Mouse (Mus musculus): ENCODE data around the gene Tac4. TPM values are rescaled to one million over a fixed set of nuclear protein-coding genes. Genes with fewer than 3 reads are reported as not detected.

Tac4 gene
- polyA plus RNA-seq, 1 experiment from 2014 or later = 0.12 TPM

GRCm38 (mm10) chr11:95301772-95302171 is 40.4 kb downstream of the Tac4 start:
- Histone ChIP-seq H3K36me3 (peaks cover 73% of the 10 kb centered on the region), H3K4me1 (no peaks in the 10 kb centered on the region)
- WGBS = 89% methylated on average over 3 of the region's 3 CpGs

GRCm38 (mm10) chr11:95305600-95305999 is 44.3 kb downstream of the Tac4 start:
- H3K4me3 ChIP-seq = no peak overlapping the region
- H3K27me3 ChIP-seq = no peaks in the 10 kb centered on the region
- peaks cover 14% of the 10 kb centered on the region for H3K4me1 ChIP-seq
- H3K27ac ChIP-seq = no peak overlapping the region
- H3K9me3 ChIP-seq = no peaks in the 10 kb centered on the region
- H3K9ac ChIP-seq = no peak overlapping the region
- ATAC-seq (ENCODE audit: insufficient number of reproducible peaks, low FRiP score, low TSS enrichment, low read depth) = no peak
- peaks cover 45% of the 10 kb centered on the region for H3K36me3 ChIP-seq
- H3K4me2 ChIP-seq = no peak overlapping the region
- 88% methylated on average over 7 of the region's 7 CpGs for WGBS

More at GRCm38 (mm10) chr11:95301772-95302171, 40.4 kb downstream of the Tac4 start:
- Histone ChIP-seq H3K27me3 (no peaks in the 10 kb centered on the region), H3K9ac (no peak overlapping the region), H3K27ac (no peak overlapping the region), H3K9me3 (no peaks in the 10 kb centered on the region), H3K4me2 (no peak overlapping the region), H3K4me3 (no peak overlapping the region)
- no peak for ATAC-seq (ENCODE audit: insufficient number of reproducible peaks, low FRiP score, low TSS enrichment, low read depth)

GRCm38 (mm10) chr11:95307526-95307925 is 46.2 kb downstream of the Tac4 start:
- no peaks in the 10 kb centered on the region for H3K9me3 ChIP-seq
- 77% methylated on average over 8 of the region's 8 CpGs for WGBS

GRCm38 (mm10) chr11:95309510-95310006 is 48.2 kb downstream of the Tac4 start:
- peak overlapping the region; percentile 58 for H3K4me2 ChIP-seq
- H3K9ac ChIP-seq = peak overlapping the region; percentile 99
- peaks cover 21% of the 10 kb centered on the region for H3K4me1 ChIP-seq
- H3K4me3 ChIP-seq = peak overlapping the region; percentile 99
- H3K9me3 ChIP-seq = no peaks in the 10 kb centered on the region
- ATAC-seq (ENCODE audit: insufficient number of reproducible peaks, low FRiP score, low TSS enrichment, low read depth) = peak; percentile 95
- H3K27me3 ChIP-seq = no peaks in the 10 kb centered on the region
- H3K36me3 ChIP-seq = peaks cover 14% of the 10 kb centered on the region
- peak overlapping the region; percentile 98 for H3K27ac ChIP-seq
- under 1% methylated on average over 37 of the region's 37 CpGs for WGBS

More at GRCm38 (mm10) chr11:95307526-95307925, 46.2 kb downstream of the Tac4 start:
- no peak for ATAC-seq (ENCODE audit: insufficient number of reproducible peaks, low FRiP score, low TSS enrichment, low read depth)
- peaks cover 25% of the 10 kb centered on the region for H3K36me3 ChIP-seq
- no peak overlapping the region for H3K4me3 ChIP-seq
- peaks cover 21% of the 10 kb centered on the region for H3K4me1 ChIP-seq
- H3K9ac ChIP-seq = no peak overlapping the region
- no peak overlapping the region for H3K4me2 ChIP-seq
- no peak overlapping the region for H3K27ac ChIP-seq
- no peaks in the 10 kb centered on the region for H3K27me3 ChIP-seq

- no peaks in the 10 kb centered on the region for H3K27me3 ChIP-seq
- peak; percentile 96 for ATAC-seq (ENCODE audit: insufficient number of reproducible peaks, low FRiP score, low TSS enrichment, low read depth)
- H3K36me3 ChIP-seq = peaks cover 14% of the 10 kb centered on the region
- H3K4me3 ChIP-seq = peak within 1 kb of the TSS; percentile 99
- H3K9ac ChIP-seq = peak within 1 kb of the TSS; percentile 99
- peak within 1 kb of the TSS; percentile 61 for H3K4me2 ChIP-seq
- H3K27ac ChIP-seq = peak within 1 kb of the TSS; percentile 98
- peaks cover 24% of the 10 kb centered on the region for H3K4me1 ChIP-seq
- under 1% methylated on average over 42 of the region's 42 CpGs for WGBS
- no peaks in the 10 kb centered on the region for H3K9me3 ChIP-seq
Measured at GRCm38 (mm10) chr11:95310007-95310647, 48.8 kb downstream of the Tac4 start, which contains the start of gene Kat7. TSS of gene Kat7 (minus strand) at chr11:95310246.

GRCm38 (mm10) chr11:95310648-95311424 is 49.5 kb downstream of the Tac4 start:
- peaks cover 27% of the 10 kb centered on the region for H3K4me1 ChIP-seq
- H3K4me2 ChIP-seq = peak overlapping the region; percentile 61
- no peaks in the 10 kb centered on the region for H3K9me3 ChIP-seq
- peaks cover 7% of the 10 kb centered on the region for H3K36me3 ChIP-seq
- 6% methylated on average over 17 of the region's 17 CpGs for WGBS
- peak overlapping the region; percentile 99 for H3K4me3 ChIP-seq
- H3K27ac ChIP-seq = peak overlapping the region; percentile 87
- peak overlapping the region; percentile 64 for H3K9ac ChIP-seq
- no peak for ATAC-seq (ENCODE audit: insufficient number of reproducible peaks, low FRiP score, low TSS enrichment, low read depth)
- no peaks in the 10 kb centered on the region for H3K27me3 ChIP-seq

- peaks cover 27% of the 10 kb centered on the region for H3K4me1 ChIP-seq
- no peaks in the 10 kb centered on the region for H3K9me3 ChIP-seq
- peaks cover 1% of the 10 kb centered on the region; the same call in 1 of the 2 replicates for H3K36me3 ChIP-seq
- H3K4me3 ChIP-seq = peak overlapping the region; percentile 99
- no peak for ATAC-seq (ENCODE audit: insufficient number of reproducible peaks, low FRiP score, low TSS enrichment, low read depth)
- WGBS = 27% methylated on average over 5 of the region's 5 CpGs
- H3K9ac ChIP-seq = no peak overlapping the region
- H3K27me3 ChIP-seq = no peaks in the 10 kb centered on the region
- H3K4me2 ChIP-seq = peak overlapping the region; percentile 61
- peak overlapping the region; percentile 87; the same call in 1 of the 2 replicates for H3K27ac ChIP-seq
Measured at GRCm38 (mm10) chr11:95311425-95311807, 50.1 kb downstream of the Tac4 start.

- 61% methylated on average over 7 of the region's 7 CpGs for WGBS
- Histone ChIP-seq H3K9me3 (no peaks in the 10 kb centered on the region), H3K27ac (no peak overlapping the region)
Measured at GRCm38 (mm10) chr11:95315215-95315955, 54.1 kb downstream of the Tac4 start.

GRCm38 (mm10) chr11:95318116-95318515 is 56.8 kb downstream of the Tac4 start:
- H3K4me1 ChIP-seq = 0 out of 2 replicates have a peak, but pooled peaks cover 7% of the 10 kb centered on the region
- H3K9me3 ChIP-seq = no peaks in the 10 kb centered on the region
- no peak overlapping the region for H3K27ac ChIP-seq
- H3K9ac ChIP-seq = no peak overlapping the region
- no peak overlapping the region for H3K4me3 ChIP-seq
- 89% methylated on average over 9 of the region's 9 CpGs for WGBS
- H3K27me3 ChIP-seq = no peaks in the 10 kb centered on the region
- no peaks in the 10 kb centered on the region for H3K36me3 ChIP-seq
- no peak for ATAC-seq (ENCODE audit: insufficient number of reproducible peaks, low FRiP score, low TSS enrichment, low read depth)
- H3K4me2 ChIP-seq = no peak overlapping the region

More at GRCm38 (mm10) chr11:95315215-95315955, 54.1 kb downstream of the Tac4 start:
- peaks cover 14% of the 10 kb centered on the region for H3K4me1 ChIP-seq
- H3K27me3 ChIP-seq = no peaks in the 10 kb centered on the region
- ATAC-seq (ENCODE audit: insufficient number of reproducible peaks, low FRiP score, low TSS enrichment, low read depth) = no peak
- no peak overlapping the region for H3K9ac ChIP-seq
- no peaks in the 10 kb centered on the region for H3K36me3 ChIP-seq
- no peak overlapping the region for H3K4me2 ChIP-seq
- H3K4me3 ChIP-seq = no peak overlapping the region
